Mouse (Mus musculus) heart, embryonic 13.5 days (tissue): ENCODE measurements at regions not wholly inside any gene's neighbourhood (a gene's known extent, or its start where the extent isn't known, plus 50 kb on each side); places are given as distances from the start of the nearest gene placed in this dataset.
"Not testable (repeated sequence)": the region's sequence is repeated elsewhere in the genome, so short reads cannot be mapped to it uniquely, and the experiment has no call there.

Source experiments
- ATAC-seq: fragments of 200-750 bp; cut with Nextera tagmentation; 2 replicates; pipeline ENCODE4 v1.8.0; 2017; ENCODE audit warnings: moderate TSS enrichment; ENCODE audit not compliant: insufficient number of reproducible peaks, low FRiP score, low TSS enrichment; ENCODE audit errors: extremely low read depth
- H3K27ac ChIP-seq: fragments of 300-500 bp; sonication (generic); replicated peaks from 2 replicates; pipeline ENCODE4 v1.5.1; 2015; ENCODE audit warnings: moderate library complexity, mild to moderate bottlenecking, inconsistent platforms
- H3K27me3 ChIP-seq: fragments of 300-500 bp; sonication (generic); replicated peaks from 2 replicates; pipeline ENCODE4 v1.6.1; 2015; ENCODE audit warnings: mild to moderate bottlenecking, inconsistent platforms
- H3K36me3 ChIP-seq: fragments of 300-500 bp; sonication (generic); 2 replicates; pipeline ENCODE4 v1.6.1; 2015; ENCODE audit warnings: mild to moderate bottlenecking, inconsistent platforms
- H3K4me1 ChIP-seq: fragments of 300-500 bp; sonication (generic); 2 replicates; pipeline ENCODE4 v1.6.1; 2015; ENCODE audit warnings: inconsistent platforms
- H3K4me2 ChIP-seq: fragments of 300-500 bp; sonication (generic); 2 replicates; pipeline ENCODE4 v1.6.1; 2015; ENCODE audit warnings: inconsistent platforms, mild to moderate bottlenecking, moderate library complexity
- H3K4me3 ChIP-seq: fragments of 300-500 bp; sonication (generic); 2 replicates; pipeline ENCODE4 v1.5.1; 2015; ENCODE audit warnings: moderate library complexity, mild to moderate bottlenecking, inconsistent platforms
- H3K9ac ChIP-seq: fragments of 300-500 bp; sonication (generic); 2 replicates; pipeline ENCODE4 v1.6.1; 2015; ENCODE audit warnings: inconsistent platforms, mild to moderate bottlenecking, moderate library complexity
- H3K9me3 ChIP-seq: fragments of 300-500 bp; sonication (generic); 2 replicates; pipeline ENCODE4 v1.6.1; 2016; ENCODE audit warnings: inconsistent platforms
- WGBS: fragments of 180-500 bp; shearing (Covaris S2); methylation state at CpG from one replicate; pipeline ENCODE4 v1.1.7; 2015; ENCODE audit warnings: mixed read lengths; 5-methylcytosine and 5-hydroxymethylcytosine counted together

DNA sequence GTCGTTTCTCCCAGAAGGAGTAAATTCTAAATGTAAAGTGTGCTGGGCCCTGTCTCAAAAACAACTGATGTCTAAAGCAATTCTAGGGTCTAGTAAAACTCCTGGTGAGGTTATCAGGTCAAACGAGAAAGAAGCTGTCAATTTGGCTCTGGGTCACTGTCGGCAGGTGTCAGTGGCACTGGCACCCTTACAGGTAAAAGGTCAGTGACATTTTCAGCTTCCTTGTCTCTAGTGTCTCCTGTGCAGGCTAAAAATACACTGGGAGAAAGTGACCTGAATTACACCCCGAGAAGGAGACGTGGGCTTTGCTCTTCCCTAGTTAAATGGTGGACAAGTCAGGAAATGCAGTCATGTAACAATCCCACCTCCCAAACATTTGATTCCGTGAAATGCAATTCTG is 91.8 kb upstream of the Slc38a2 start:
- Histone ChIP-seq H3K4me3 (no peak overlapping the region), H3K9me3 (no peaks in the 10 kb centered on the region), H3K27ac (no peak overlapping the region), H3K4me1 (peaks cover 25% of the 10 kb centered on the region), H3K9ac (no peak overlapping the region), H3K36me3 (no peaks in the 10 kb centered on the region), H3K27me3 (no peaks in the 10 kb centered on the region), H3K4me2 (no peak overlapping the region)
- WGBS, result 56% methylated on average over 6 of the region's 6 CpGs
- no peak for ATAC-seq

DNA sequence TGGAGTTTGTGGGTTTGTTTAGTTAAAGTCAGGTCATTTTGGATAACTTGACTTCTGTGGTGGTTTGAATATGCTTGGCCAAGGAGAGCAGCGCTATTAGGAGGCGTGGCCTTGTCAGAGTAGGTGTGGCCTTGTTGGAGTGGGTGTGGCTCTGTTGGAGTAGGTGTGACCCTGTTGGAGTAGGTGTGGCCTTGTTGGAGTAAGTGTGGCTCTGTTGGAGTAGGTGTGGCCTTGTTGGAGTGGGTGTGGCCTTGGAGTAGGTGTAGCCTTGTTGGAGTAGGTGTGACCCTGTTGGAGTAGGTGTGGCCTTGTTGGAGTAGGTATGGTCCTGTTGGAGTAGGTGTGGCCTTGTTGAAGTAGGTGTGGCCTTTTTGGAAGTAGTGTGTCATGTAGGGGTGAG is 88.4 kb upstream of the Slc38a2 start:
- not testable (repeated sequence) for H3K27me3 ChIP-seq, ATAC-seq, H3K4me3 ChIP-seq, H3K36me3 ChIP-seq, H3K9me3 ChIP-seq, H3K4me2 ChIP-seq, H3K27ac ChIP-seq, H3K9ac ChIP-seq
- peaks cover 11% of the 10 kb centered on the region; the same call in 1 of the 2 replicates for H3K4me1 ChIP-seq
- WGBS, result 93% methylated on average over 2 of the region's 2 CpGs

DNA sequence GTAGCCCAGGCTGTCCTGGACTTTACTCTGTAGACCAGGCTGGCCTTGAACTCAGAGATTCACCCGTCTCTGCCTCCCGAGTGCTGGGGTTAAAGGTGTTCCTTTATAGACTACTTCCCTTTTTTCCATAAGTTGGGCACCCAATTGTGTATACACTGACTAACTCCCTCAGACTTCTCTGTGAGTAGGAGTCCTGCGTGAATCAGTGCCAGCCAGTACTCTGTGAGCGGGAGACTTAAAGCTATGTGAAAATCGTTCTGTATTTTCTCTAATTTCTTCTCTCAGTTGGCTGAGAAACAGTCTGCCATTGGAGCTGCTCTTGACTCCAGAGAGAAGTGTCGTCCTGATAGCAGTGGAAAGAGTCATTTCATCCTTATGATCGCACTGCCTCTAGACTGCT is 85.0 kb upstream of the Slc38a2 start:
- no peaks in the 10 kb centered on the region for H3K27me3 ChIP-seq
- no peak for ATAC-seq
- H3K4me3 ChIP-seq, result no peak overlapping the region
- H3K9ac ChIP-seq, result no peak overlapping the region
- peaks cover 15% of the 10 kb centered on the region for H3K4me1 ChIP-seq
- no peak overlapping the region for H3K4me2 ChIP-seq
- H3K9me3 ChIP-seq, result no peaks in the 10 kb centered on the region
- no peak overlapping the region for H3K27ac ChIP-seq
- WGBS, result 82% methylated on average over 7 of the region's 7 CpGs
- H3K36me3 ChIP-seq, result no peaks in the 10 kb centered on the region

DNA sequence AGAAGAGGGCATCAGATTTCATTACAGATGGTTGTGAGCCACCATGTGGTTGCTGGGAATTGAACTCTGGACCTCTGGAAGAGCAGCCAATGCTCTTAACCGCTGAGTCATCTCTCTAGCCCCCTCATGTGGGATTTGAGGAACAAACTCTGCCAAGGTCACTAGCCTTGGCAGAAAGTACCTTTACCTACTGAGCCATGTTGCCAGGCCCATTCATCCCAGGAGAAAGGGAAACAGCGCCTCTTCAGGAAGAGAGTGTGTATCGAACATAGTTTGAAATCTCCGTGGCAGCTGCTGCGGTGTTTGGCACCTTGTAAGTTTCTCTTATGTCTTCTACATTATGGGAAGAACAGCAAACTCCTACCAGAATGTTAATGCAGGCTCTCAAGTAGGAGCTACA is 82.0 kb upstream of the Slc38a2 start:
- H3K4me2 ChIP-seq, result no peak overlapping the region
- no peaks in the 10 kb centered on the region for H3K9me3 ChIP-seq
- H3K27me3 ChIP-seq, result no peaks in the 10 kb centered on the region
- 79% methylated on average over 5 of the region's 5 CpGs for WGBS
- H3K36me3 ChIP-seq, result no peaks in the 10 kb centered on the region
- no peak overlapping the region for H3K4me3 ChIP-seq
- ATAC-seq, result no peak
- peaks cover 29% of the 10 kb centered on the region for H3K4me1 ChIP-seq
- no peak overlapping the region for H3K27ac ChIP-seq
- H3K9ac ChIP-seq, result no peak overlapping the region

DNA sequence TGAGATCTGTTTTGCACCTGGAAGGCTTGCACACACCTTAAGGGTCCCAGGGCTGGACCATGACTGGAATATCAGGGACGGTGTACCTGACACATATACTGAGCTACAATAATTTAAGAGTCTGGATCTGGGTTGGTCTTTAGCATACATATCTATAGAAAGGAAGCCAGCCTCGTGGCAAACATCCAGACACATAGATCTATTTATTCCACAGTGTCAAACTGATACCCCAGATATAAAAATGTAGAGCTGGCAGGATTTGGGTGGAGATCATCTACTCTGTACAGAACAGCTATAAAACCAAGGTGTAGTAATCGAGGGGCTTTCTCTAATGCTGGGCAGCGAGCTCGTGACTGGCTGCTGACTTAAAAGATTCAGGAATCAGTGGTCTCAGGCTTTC is 81.1 kb upstream of the Slc38a2 start:
- no peaks in the 10 kb centered on the region for H3K27me3 ChIP-seq
- H3K9ac ChIP-seq, result no peak overlapping the region
- no peak for ATAC-seq

DNA sequence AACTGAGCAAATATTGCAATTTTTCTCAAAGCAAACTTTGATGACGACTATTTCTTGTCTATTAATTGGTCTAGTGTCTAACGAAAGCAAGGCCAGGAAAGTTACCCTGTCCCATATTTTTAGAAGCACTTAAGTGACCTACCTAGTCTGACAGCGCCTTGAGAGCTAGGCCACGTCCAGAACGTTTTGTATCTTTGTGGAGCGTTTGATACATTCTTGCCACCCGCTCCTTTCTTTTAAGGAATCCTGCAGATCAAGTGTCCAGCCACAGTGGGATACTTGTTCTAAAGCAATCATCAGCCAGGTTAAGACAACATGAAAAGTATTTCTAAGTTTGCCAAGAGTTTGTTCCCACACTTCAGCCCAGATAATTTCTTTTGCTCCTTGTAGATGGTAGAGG is 79.8 kb upstream of the Slc38a2 start:
- Histone ChIP-seq H3K36me3 (no peaks in the 10 kb centered on the region), H3K27ac (peak overlapping the region; percentile 16), H3K4me1 (peaks cover 35% of the 10 kb centered on the region), H3K9ac (0 out of 2 replicates have a peak overlapping the region, but pooled peaks have one; percentile 33), H3K27me3 (no peaks in the 10 kb centered on the region), H3K9me3 (no peaks in the 10 kb centered on the region), H3K4me3 (no peak overlapping the region), H3K4me2 (no peak overlapping the region)
- no peak for ATAC-seq
- 40% methylated on average over 7 of the region's 7 CpGs for WGBS

More for the DNA sequence above, 81.1 kb upstream of the Slc38a2 start:
- Histone ChIP-seq H3K9me3 (no peaks in the 10 kb centered on the region), H3K4me3 (no peak overlapping the region), H3K27ac (no peak overlapping the region), H3K4me1 (peaks cover 29% of the 10 kb centered on the region), H3K36me3 (no peaks in the 10 kb centered on the region), H3K4me2 (no peak overlapping the region)
- whole genome bisulfite sequencing, result 70% methylated on average over 5 of the region's 5 CpGs

DNA sequence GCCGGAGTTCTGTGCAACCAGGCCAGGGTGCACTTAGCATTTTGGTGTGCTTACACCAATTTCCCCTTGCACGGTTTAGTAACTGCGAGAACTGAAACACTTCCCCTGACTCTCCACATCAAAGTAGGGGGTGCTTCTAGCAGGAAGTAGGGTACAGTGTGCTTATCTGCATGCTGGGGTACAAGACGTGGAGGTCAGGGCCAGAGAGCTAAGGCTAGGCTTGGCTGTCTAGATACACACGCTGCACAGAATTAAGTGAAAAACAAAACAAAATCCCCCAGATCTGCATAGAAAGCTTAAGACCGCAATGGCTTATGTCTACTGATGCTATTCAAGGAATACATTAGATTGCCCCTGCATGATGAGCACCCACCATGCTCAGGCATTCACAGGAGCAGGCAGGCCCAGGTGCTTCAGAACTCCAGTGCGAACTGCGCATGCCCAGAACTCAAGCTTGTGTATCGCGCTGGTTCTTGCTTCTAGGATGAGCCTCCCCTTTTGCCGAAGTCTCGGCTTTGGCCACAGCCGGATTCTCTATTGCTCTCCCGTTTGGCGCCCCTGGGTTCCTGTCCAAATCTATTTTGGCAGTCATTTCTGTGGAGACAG is 78.9 kb upstream of the Slc38a2 start:
- no peak overlapping the region for H3K4me3 ChIP-seq
- peaks cover 44% of the 10 kb centered on the region for H3K4me1 ChIP-seq
- H3K36me3 ChIP-seq, result no peaks in the 10 kb centered on the region
- no peak overlapping the region for H3K4me2 ChIP-seq
- H3K9ac ChIP-seq, result no peak overlapping the region
- H3K9me3 ChIP-seq, result no peaks in the 10 kb centered on the region
- no peak for ATAC-seq
- WGBS, result 77% methylated on average over 15 of the region's 15 CpGs
- H3K27ac ChIP-seq, result peak overlapping the region; percentile 16
- H3K27me3 ChIP-seq, result no peaks in the 10 kb centered on the region

DNA sequence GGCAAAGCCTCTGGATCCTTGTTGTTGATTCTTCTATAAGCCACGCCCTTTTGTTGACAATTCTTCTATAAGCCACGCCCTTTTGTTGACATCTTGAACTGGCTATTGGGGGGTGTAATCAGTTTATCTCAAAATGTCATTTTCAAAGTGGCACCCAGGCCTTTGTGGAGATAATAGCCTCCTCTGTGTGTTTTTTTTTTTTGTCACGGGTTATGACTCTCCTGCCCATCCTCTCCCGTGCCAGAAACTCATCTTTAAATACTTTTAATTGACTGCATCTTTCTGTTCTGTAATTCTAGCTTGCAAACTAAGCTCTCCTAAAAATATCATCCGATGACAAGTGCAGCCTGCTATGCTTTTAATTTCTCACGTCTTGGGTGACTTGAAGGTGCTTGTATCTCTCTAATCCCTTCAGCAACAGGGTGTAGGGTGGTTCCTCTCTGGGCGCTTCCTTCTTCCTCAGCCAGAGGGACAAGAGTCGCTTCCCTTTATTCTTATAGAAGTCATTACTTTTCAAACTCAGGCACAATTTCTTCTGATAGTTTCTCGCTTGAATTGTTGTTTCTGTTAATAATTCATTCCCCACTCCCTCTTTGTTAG is 77.0 kb upstream of the Slc38a2 start:
- Histone ChIP-seq H3K36me3 (no peaks in the 10 kb centered on the region), H3K27me3 (no peaks in the 10 kb centered on the region), H3K4me3 (no peak overlapping the region), H3K27ac (no peak overlapping the region), H3K9me3 (no peaks in the 10 kb centered on the region), H3K4me1 (peaks cover 54% of the 10 kb centered on the region), H3K9ac (no peak overlapping the region), H3K4me2 (no peak overlapping the region)
- no peak for ATAC-seq
- 68% methylated on average over 9 of the region's 9 CpGs for WGBS

DNA sequence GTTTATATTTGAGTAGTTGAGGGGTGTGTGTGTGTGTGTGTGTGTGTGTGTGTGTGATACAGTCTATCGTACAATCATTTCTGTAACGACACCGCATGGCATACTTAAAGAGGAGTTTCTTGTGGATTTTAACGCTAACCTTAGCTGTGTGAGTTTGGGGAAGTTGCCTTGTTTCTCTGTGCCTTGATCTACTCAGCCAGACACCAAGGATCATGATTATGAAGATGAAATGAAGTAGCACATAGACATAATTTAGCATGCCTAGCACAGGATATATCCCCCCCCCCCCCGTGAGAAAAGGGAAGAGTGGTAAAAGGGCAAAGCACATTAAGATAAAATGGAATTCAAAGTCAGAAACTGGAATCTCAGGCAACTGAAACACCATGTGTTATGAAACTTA is 75.6 kb upstream of the Slc38a2 start:
- no peak overlapping the region for H3K4me2 ChIP-seq
- WGBS, result 82% methylated on average over 5 of the region's 5 CpGs
- no peaks in the 10 kb centered on the region for H3K9me3 ChIP-seq
- no peak overlapping the region for H3K27ac ChIP-seq
- H3K27me3 ChIP-seq, result no peaks in the 10 kb centered on the region
- H3K4me1 ChIP-seq, result peaks cover 57% of the 10 kb centered on the region
- no peak for ATAC-seq
- no peak overlapping the region for H3K9ac ChIP-seq
- H3K4me3 ChIP-seq, result no peak overlapping the region
- H3K36me3 ChIP-seq, result no peaks in the 10 kb centered on the region

DNA sequence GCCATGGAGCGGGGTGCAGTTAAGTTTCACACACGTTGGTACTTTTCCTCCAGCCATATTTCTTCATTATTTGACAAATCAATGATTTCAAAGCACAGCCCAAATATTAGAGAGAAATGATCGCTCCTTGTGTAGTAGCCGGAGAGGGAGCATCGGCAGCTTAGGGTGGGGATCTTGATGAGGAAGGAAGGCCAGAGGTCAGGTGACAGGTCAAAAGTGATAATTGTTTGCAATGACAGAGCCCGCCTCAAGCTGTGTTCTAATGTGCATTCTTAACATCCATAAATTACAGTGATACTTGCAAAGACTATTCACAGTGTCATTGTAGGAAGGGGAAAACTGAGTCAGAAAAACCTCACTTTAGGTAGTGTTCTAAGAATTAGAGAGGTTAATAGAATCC is 75.1 kb upstream of the Slc38a2 start:
- no peak for ATAC-seq
- Histone ChIP-seq H3K9me3 (no peaks in the 10 kb centered on the region), H3K27me3 (no peaks in the 10 kb centered on the region), H3K9ac (peak overlapping the region; percentile 52), H3K36me3 (no peaks in the 10 kb centered on the region), H3K27ac (peak overlapping the region; percentile 86), H3K4me3 (no peak overlapping the region), H3K4me1 (peaks cover 57% of the 10 kb centered on the region), H3K4me2 (no peak overlapping the region)
- 70% methylated on average over 6 of the region's 6 CpGs for WGBS

DNA sequence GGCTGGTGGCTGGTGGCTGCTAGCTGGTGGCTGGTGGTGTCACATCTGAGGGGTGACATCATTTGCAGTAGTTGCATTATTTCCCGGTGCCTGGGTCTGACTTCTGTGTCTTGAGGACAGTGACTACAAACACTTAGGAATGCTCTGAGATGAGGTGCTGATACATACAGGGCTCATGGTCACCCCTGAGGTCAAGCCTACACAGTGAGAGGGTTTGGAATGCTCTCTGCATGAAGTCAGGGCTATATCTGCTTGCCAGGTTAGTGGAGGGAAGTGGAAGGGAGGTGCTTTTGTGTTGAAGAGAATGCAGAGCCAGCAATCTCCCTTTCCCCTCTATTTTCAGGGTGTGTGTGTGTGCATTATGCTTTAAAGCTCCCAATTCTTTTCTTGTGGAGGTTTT is 74.1 kb upstream of the Slc38a2 start:
- WGBS, result 24% methylated on average over 1 of the region's 1 CpGs
- Histone ChIP-seq H3K9me3 (no peaks in the 10 kb centered on the region), H3K9ac (peak overlapping the region; percentile 52; the same call in 1 of the 2 replicates), H3K27me3 (no peaks in the 10 kb centered on the region), H3K36me3 (no peaks in the 10 kb centered on the region), H3K4me2 (no peak overlapping the region), H3K4me3 (no peak overlapping the region), H3K27ac (peak overlapping the region; percentile 86), H3K4me1 (peaks cover 57% of the 10 kb centered on the region)
- peak; percentile 70; the same call in 1 of the 2 replicates for ATAC-seq

DNA sequence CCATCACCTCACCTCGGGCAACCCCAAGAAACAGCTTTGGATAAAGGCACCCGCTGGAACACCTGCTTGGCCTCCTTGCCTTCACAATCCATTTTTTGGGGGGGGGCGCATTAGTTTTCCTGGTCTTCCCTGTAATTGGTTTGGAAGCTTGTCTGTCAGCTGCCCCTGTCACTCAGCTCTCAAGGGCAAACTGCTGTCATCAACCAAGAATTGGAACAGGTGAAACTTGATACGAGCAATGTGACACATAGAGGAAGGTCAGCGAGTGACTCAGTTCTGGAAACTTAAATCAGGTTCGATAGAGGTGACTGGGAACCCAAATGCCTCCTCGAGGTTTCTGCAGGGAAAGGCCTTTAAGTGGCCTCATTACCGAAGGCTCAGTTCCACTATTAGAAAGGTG is 73.2 kb upstream of the Slc38a2 start:
- H3K4me2 ChIP-seq, result no peak overlapping the region
- no peaks in the 10 kb centered on the region for H3K9me3 ChIP-seq
- H3K4me3 ChIP-seq, result no peak overlapping the region
- peaks cover 55% of the 10 kb centered on the region for H3K4me1 ChIP-seq
- H3K27me3 ChIP-seq, result no peaks in the 10 kb centered on the region
- no peaks in the 10 kb centered on the region for H3K36me3 ChIP-seq
- no peak overlapping the region for H3K9ac ChIP-seq
- peak overlapping the region; percentile 86 for H3K27ac ChIP-seq
- 67% methylated on average over 8 of the region's 8 CpGs for WGBS
- no peak for ATAC-seq
